Mouse (Mus musculus) stomach, postnatal 0 days (tissue): ENCODE data around the gene Gtpbp10.

ENCODE experiments used
- CTCF ChIP-seq: IDR thresholded peaks from 2 replicates; pipeline ENCODE4 v1.5.1; 2016; ENCODE audit warnings: antibody characterized with exemption, low read depth, mild to moderate bottlenecking, moderate library complexity
- EP300 ChIP-seq: optimal IDR thresholded peaks from 2 replicates; pipeline ENCODE3; 2016; ENCODE audit warnings: antibody characterized with exemption

DNA sequence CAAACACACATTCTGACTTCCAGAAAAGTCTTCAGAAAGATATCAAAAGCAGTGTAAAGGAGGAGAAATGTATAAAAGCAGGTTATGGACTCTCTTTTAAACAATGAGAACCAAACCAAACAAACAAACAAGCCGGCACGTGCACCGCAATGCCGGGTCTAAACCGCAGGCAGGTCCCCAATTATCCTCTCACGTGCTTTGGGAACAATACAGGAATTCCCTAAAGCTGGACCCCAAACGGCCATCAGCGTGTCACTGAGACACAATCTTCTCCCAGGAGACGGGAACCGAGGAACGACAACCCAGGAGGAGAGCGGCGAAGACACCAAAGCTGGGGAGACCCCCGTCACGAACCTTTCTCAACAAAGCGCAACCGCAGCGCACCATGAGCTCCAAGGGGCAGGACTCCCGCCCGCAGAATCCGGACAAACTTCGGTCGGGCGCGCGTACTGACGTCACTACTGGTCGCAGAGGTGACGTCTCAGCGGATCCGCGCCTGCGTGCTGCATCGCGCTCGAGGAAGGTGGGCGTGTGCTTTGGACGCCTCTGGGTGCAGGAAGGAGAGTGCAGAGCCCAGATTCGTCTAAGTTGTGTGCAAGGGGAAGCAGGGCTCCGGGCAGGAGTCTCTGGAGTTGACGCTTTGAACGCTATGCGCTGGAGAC lies at the start of gene Gtpbp10:
- TF ChIP-seq CTCF (no peak; the same call in 1 of the 2 replicates), EP300 (no peak)
